Mouse (Mus musculus): ENCODE data around the gene Pnpla7. TPM values are rescaled to one million over a fixed set of nuclear protein-coding genes. Genes with fewer than 3 reads are reported as not detected.
A peak's percentile ranks its signal among the peaks of the same experiment; 100 is the strongest.
"Not testable (repeated sequence)": the region's sequence is repeated elsewhere in the genome, so short reads cannot be mapped to it uniquely, and the experiment has no call there.

Pnpla7 gene
- total RNA-seq (2021), result 10 to 100 TPM; 16.5 to 25.5 TPM
- long read RNA-seq, experiment 1, full-length matches to known transcripts, result 14 of 35 reads
- long read RNA-seq, experiment 1, partial matches to known transcripts, result 9 of 35 reads
- long read RNA-seq, experiment 1, other reads (novel, unspliced or antisense), result 12 of 35 reads
- long read RNA-seq, experiment 2, full-length matches to known transcripts, result 23 of 46 reads
- long read RNA-seq, experiment 2, partial matches to known transcripts, result 16 of 46 reads
- long read RNA-seq, experiment 2, other reads (novel, unspliced or antisense), result 7 of 46 reads

GRCm38 (mm10) chr2:24975704-24976297 is at the start of gene Pnpla7:
Pnpla7 (plus strand) TSS chr2:24976033.
- DNase-seq, result peak; percentile 85
- intact Hi-C loops (cut with DNase I; ENCODE audit: low total_unique reads), result no loop called here

GRCm38 (mm10) chr2:24926345-24926964 is 49.4 kb upstream of the Pnpla7 start:
- no peak for DNase-seq
- intact Hi-C loops (cut with DNase I; ENCODE audit: low total_unique reads), result no loop called here

GRCm38 (mm10) chr2:24926965-24927358 is 48.9 kb upstream of the Pnpla7 start:
- intact Hi-C loops (cut with DNase I; ENCODE audit: low total_unique reads), result no loop called here
- DNase-seq, result no peak

DNA sequence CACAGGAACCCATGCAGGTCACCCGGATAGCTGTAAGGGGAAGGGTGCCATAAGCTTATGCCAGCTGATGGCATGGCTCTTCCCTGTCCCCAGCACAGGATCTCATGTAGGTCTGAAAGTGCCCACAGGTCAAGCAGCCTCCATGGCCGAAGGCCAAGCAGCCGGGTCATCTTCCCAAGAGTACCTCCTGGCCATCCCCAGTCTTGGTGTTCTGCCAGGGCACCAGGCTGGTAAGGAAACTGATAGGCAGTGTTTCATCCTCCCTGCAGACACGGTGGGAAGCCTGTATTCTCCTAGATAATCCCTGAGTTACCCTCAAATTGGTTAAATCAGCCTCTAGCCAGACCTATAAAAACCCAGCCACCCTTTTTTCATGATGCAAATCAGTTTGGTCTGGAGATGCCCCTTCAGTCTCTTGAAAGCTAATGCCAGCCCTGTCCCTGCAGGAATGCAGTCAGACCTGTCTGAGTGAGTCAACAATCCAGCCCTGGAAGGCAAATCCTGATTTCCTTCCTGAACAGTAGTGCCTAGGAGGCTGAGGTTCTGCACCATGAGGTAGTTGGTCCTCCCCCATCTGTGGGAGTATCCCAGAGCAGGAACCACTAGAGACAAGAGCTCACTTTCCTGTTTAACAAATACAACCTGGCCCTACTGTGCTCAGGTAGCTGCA is 47.9 kb upstream of the Pnpla7 start:
- DNase-seq, result peak; percentile 62
- intact Hi-C loops (cut with DNase I; ENCODE audit: low total_unique reads), result no loop called here

DNA sequence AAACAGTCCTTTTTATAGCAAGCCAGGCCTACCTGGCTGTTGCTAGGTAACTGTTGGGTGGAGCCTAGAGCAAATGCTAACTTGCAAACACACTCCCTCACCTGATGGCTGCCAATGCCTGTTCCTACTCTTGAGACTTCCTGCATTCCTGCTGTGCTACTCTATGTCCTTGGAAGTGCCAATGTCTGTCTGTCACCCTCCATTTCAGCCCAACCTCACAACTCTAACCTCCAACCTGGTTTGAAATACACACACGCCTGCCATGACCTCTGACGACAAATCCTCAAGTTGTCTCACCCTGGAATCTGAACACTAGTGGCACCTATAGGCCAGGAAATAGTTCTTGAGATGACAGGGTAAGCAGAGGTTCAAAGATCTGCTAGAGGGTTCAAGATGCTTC is 46.7 kb upstream of the Pnpla7 start:
- no peak for DNase-seq

GRCm38 (mm10) chr2:24929593-24929992 is 46.2 kb upstream of the Pnpla7 start:
- intact Hi-C loops (cut with DNase I; ENCODE audit: low total_unique reads), result no loop called here
- no peak for DNase-seq

More for the DNA sequence above, 46.7 kb upstream of the Pnpla7 start:
- intact Hi-C loops (cut with DNase I; ENCODE audit: low total_unique reads), result no loop called here

DNA sequence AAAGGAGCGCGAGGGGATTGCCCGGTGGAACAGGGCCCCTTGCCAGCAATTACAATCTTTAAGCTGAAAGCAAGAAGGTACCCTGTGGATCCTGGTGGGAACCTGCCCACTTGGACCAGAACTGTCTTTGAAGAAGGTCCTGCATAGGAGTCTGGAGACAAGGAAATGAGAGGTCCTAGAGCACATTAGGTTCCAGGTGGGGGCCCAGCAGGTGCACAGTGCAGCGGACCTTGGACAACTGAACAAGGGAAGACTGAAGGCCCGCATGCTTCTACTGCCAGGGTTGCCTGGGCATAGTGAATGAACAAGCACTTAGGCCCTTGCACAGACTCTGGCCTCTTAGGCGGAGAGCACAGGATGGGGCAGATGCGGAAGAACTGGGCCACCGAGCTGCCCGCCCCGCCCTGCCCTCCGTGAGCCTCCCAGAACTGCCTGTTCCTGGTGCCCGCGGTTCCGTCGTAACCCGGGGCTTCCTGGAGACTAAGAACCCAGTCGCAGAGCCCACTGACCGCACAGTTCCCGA is 41.3 kb upstream of the Pnpla7 start:
- no peak for DNase-seq

GRCm38 (mm10) chr2:24935057-24935796 is 40.6 kb upstream of the Pnpla7 start, which contains the start of gene Arrdc1:
Arrdc1 (minus strand) TSS chr2:24935252.
- intact Hi-C loops (cut with DNase I; ENCODE audit: low total_unique reads), result loop anchor here (10.0 kb wide), 1 partner anchor 80 kb away; no protein-coding TSS in a partner anchor
- peak; percentile 89 for DNase-seq

More for the DNA sequence above, 41.3 kb upstream of the Pnpla7 start:
- intact Hi-C loops (cut with DNase I; ENCODE audit: low total_unique reads), result loop anchor here (10.0 kb wide), 1 partner anchor 80 kb away; no protein-coding TSS in a partner anchor

GRCm38 (mm10) chr2:24942092-24942491 is 33.7 kb upstream of the Pnpla7 start:
- no peak for DNase-seq
- intact Hi-C loops (cut with DNase I; ENCODE audit: low total_unique reads), result no loop called here

GRCm38 (mm10) chr2:24944304-24944703 is 31.5 kb upstream of the Pnpla7 start:
- DNase-seq; intact Hi-C loops (cut with DNase I; ENCODE audit: low total_unique reads): not testable (repeated sequence)

DNA sequence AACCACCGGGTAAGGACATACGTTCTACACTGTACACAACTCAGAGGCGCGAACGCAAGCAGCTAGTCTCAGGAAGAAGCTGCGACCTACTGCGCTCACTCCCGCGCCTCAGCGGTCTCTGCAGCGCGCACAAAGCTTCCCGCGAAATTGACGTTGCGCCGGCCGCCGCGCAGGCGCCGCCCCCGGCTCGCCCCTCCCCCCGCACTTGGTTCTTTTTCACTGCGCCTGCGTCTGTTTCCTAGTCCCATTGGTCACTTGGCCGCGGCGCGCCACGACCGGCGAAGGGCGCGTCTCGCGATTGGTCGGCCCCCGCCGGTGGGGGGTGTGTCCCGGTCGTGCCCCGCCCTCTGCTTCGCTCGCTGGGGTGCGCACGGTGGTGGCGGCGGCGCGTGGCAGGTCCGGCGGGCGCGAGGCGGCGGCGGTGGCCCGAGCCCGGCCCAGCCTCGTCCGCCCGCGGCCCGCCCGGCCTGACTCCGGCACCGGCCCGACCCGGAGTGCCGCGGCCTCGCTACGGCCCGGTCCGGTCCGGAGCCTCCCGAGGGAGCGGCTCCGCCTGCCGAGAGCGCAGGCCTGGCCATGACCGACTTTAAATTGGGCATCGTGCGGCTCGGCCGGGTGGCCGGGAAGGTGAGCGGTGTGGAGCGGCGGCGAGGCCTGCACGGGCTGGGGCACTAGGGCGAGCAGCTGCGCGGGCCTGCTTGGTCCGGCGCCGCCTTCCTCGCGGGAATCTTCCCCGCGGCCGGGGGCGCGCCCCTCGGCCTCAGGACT is 26.2 kb upstream of the Pnpla7 start, which contains the start of gene Zmynd19:
TSS of gene Zmynd19 (plus strand) at position 372 of the 768 bp plus-strand sequence.
- intact Hi-C loops (cut with DNase I; ENCODE audit: low total_unique reads), result no loop called here
- peak; percentile 98 for DNase-seq

DNA sequence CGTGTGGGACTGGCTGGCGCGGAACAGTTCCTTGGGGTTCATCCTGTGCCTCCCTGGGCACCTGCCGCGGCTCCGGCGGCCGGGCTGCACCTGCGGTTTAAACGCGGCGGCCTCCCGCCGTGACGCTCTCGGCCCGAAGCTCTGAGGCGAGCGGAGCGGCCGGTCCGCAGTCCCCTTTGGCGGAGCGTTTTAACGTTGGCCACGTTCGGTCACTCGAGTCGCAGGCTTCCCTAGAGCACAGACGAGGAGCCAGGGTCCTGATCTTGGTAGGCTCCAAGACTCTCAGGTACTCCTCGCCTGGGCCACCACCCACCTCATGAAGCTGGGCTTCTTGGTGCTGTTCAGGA is 25.7 kb upstream of the Pnpla7 start:
- DNase-seq, result no peak
- intact Hi-C loops (cut with DNase I; ENCODE audit: low total_unique reads), result no loop called here

DNA sequence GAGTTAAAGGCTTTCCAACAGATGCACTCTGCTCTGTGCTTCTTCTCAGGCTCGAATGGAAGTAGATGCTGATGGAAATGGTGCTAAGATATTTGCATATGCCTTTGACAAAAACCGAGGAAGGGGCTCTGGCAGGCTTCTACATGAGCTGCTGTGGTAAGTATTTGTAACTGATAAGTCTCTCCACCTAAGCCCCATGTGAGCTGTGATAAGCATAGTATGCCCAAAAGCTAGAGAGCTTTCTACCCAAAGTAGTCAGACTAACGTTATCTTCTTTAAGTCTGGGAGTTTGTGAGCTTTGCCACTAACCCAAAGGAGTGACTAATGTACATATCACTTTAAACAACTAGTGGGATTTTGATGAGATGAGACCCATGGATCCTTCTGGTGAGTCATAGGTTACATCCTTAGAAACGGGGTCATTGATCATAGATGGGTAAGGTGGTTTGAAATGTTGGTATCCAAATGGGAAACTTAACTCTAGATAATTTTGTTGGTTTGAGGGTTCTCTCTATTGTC is 23.2 kb upstream of the Pnpla7 start:
- no peak for DNase-seq
- intact Hi-C loops (cut with DNase I; ENCODE audit: low total_unique reads), result no loop called here

GRCm38 (mm10) chr2:24960910-24961309 is 14.9 kb upstream of the Pnpla7 start:
- no peak for DNase-seq
- intact Hi-C loops (cut with DNase I; ENCODE audit: low total_unique reads), result loop anchor here (5.0 kb wide), 1 partner anchor 36 kb away; no protein-coding TSS in a partner anchor

GRCm38 (mm10) chr2:24962304-24963000 is 13.4 kb upstream of the Pnpla7 start, which contains the start of gene Dph7:
Dph7 (plus strand) TSS chr2:24962400.
- peak; percentile 85 for DNase-seq
- intact Hi-C loops (cut with DNase I; ENCODE audit: low total_unique reads), result loop anchor here (5.0 kb wide), 1 partner anchor 35 kb away; no protein-coding TSS in a partner anchor

DNA sequence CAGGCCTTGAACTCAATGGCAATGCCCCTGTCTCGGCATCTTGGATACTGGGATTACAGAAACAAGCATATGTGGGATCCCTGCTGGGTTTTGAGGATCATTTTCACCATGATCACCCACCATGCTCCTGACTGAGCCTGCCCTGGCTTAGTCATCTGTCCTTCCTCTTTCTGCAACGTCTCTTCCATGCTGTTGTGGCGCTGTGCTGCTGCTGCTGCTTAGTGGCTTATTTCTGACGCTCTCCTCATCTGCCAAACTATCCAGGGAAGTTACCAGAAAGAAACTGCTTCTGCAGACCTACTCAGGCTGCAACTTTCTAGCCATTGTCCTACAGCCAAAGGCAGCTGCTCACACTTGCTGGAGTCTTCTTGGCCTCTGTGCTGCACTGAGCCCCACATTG is 5.4 kb upstream of the Pnpla7 start:
- no peak for DNase-seq
- intact Hi-C loops (cut with DNase I; ENCODE audit: low total_unique reads), result no loop called here

DNA sequence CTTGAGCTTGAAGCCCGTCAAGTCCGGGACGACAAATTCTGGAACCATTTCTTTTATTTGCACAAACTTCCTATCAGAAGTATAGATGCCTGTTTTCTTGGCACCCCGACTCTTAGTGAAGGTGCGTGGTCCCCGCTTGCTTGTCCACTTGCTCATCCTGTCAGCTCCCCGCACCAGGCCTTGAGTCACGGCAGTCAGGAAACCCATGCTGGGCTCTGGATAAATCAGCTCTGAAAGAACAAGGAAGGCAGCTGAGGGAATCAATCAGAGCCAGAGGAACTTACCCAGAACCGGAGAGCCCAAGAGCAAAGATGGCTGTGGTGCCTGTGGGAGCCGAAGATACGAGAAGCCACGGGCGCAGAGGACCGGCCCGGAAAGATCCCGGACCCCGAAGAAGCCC is 1.4 kb upstream of the Pnpla7 start:
- intact Hi-C loops (cut with DNase I; ENCODE audit: low total_unique reads); DNase-seq: not testable (repeated sequence)
